Mouse (Mus musculus) forebrain, embryonic 12.5 days (tissue): ENCODE data around the gene Tnfrsf21. TPM values are rescaled to one million over a fixed set of nuclear protein-coding genes. Genes with fewer than 3 reads are reported as not detected.

Experiments used
- polyA plus RNA-seq: library from polyadenylated mRNA; unstranded; fragments of >200 nt; fragmentation: Nextera tagmentation; extraction: Ambion mirVana; gene quantifications from 2 replicates; pipeline ENCODE4 v1.2.1, GENCODE M21; 2016

Gene Tnfrsf21
- polyA plus RNA-seq, 1 experiment from 2014 or later = 39.0 TPM

Other genes starting within 250 kb of the Tnfrsf21 start
- gene Cd2ap, start 139.9 kb upstream of the Tnfrsf21 start, polyA plus RNA-seq = 10.7 and 14.2 TPM in 2 replicates